Mouse (Mus musculus): ENCODE data around the gene Rab10. TPM values are rescaled to one million over a fixed set of nuclear protein-coding genes. Genes with fewer than 3 reads are reported as not detected.

The Rab10 gene
- polyA plus RNA-seq, 1 experiment: not detected

DNA sequence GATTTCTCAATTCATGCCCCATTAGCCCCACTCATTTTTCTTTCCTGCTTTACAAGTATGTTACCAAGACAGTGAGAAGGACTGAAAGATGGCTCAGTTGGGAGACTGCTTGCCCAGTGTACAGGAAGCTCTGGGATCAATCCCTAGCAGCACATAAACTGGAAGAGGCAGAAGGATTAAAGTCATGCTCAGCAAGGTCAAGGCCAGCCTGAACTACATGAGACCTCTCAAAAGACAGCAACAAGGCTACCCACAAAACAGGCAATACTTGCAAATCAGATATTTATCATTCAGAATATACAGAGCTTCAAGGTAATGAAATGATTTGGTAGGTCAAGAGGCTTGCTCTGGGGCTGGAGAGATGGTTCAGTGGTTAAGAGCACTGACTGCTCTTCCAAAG lies 53.8 kb downstream of the Rab10 start:
- Histone ChIP-seq H3K4me1 (ENCODE audit: control insufficient read depth, insufficient read depth, low read length) (no peaks in the 10 kb centered on the region), H3K27ac (ENCODE audit: insufficient read depth, low read depth, low read length) (no peak overlapping the region), H3K4me3 (ENCODE audit: insufficient read depth, low read depth, low read length) (no peak overlapping the region)
- no peak for TF ChIP-seq POLR2A (IDR thresholded peaks at IDR 0.05; ENCODE audit: insufficient read depth, low read depth, low read length)
- no peak for TF ChIP-seq CTCF (IDR thresholded peaks at IDR 0.05; ENCODE audit: insufficient read depth, low read depth, low read length)

DNA sequence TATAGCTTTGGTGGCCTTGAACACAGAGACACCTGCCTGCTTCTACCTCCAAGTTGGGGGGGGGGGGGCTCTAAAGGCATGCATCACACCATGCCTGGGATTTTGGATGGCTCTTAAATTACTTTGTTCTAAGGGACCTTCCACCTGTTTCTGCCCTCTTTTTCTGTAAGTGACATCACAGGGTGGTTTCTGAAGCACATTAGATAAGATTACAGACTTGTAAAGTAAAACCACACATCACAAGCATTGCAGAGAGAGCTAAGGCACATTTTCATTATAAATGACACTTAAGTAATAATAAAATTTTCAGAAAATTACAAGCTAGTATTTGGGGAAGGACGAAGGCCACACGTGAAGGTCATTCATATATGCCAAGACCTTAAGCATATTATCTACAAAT lies 54.3 kb downstream of the Rab10 start:
- no peak overlapping the region for H3K4me3 ChIP-seq (ENCODE audit: insufficient read depth, low read depth, low read length)
- no peak overlapping the region for H3K27ac ChIP-seq (ENCODE audit: insufficient read depth, low read depth, low read length)
- 92% methylated on average over 2 of the region's 2 CpGs for WGBS
- no peaks in the 10 kb centered on the region for H3K4me1 ChIP-seq (ENCODE audit: control insufficient read depth, insufficient read depth, low read length)
- TF ChIP-seq POLR2A (IDR thresholded peaks at IDR 0.05; ENCODE audit: insufficient read depth, low read depth, low read length): no peak
- TF ChIP-seq CTCF (IDR thresholded peaks at IDR 0.05; ENCODE audit: insufficient read depth, low read depth, low read length): no peak

DNA sequence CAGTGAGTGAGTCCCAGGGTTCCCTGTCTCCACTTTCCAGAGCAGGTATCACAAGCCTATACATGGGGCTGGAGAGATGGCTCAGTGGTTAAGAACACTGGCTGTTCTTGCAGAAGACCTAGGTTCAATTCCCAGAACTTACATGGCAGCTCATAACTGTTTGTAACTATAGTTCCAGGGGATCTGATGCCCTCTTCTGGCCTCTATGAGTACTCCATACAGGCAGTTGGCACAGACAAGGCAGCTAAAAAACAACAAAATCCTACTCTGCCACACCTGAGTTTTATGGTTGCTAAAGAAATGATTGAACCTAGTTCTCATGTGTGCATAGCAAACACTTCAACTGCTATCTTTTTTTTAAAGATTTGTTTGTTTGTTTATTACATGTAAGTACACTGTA lies 56.2 kb downstream of the Rab10 start:
- no peaks in the 10 kb centered on the region for H3K4me1 ChIP-seq (ENCODE audit: control insufficient read depth, insufficient read depth, low read length)
- H3K4me3 ChIP-seq (ENCODE audit: insufficient read depth, low read depth, low read length): no peak overlapping the region
- no peak overlapping the region for H3K27ac ChIP-seq (ENCODE audit: insufficient read depth, low read depth, low read length)
- no peak for TF ChIP-seq CTCF (IDR thresholded peaks at IDR 0.05; ENCODE audit: insufficient read depth, low read depth, low read length)
- no peak for TF ChIP-seq POLR2A (IDR thresholded peaks at IDR 0.05; ENCODE audit: insufficient read depth, low read depth, low read length)

DNA sequence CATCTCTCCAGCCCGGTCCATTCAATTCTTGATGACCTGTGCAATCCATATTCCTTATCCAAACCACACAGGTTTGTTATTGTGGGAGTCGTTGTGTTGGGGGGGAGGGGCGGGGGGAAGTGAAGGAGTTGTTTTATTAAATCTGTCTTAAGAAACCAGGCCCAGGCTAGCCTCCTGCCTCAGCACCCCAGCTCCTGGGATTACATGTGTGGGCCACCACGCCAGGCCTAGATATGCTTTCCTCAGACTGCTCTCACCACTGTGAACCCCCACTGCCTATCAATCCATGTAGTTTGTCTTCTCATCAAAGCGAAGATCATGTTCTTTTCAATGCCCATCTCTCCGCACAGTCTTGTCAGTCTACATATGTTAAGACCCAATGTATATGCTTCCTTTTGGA lies 63.7 kb downstream of the Rab10 start:
- 96% methylated on average over 6 of the region's 6 CpGs for WGBS
- Histone ChIP-seq H3K4me3 (ENCODE audit: insufficient read depth, low read depth, low read length) (no peak overlapping the region), H3K27ac (ENCODE audit: insufficient read depth, low read depth, low read length) (no peak overlapping the region), H3K4me1 (ENCODE audit: control insufficient read depth, insufficient read depth, low read length) (no peaks in the 10 kb centered on the region)
- TF ChIP-seq POLR2A (IDR thresholded peaks at IDR 0.05; ENCODE audit: insufficient read depth, low read depth, low read length): no peak
- TF ChIP-seq CTCF (IDR thresholded peaks at IDR 0.05; ENCODE audit: insufficient read depth, low read depth, low read length): no peak

DNA sequence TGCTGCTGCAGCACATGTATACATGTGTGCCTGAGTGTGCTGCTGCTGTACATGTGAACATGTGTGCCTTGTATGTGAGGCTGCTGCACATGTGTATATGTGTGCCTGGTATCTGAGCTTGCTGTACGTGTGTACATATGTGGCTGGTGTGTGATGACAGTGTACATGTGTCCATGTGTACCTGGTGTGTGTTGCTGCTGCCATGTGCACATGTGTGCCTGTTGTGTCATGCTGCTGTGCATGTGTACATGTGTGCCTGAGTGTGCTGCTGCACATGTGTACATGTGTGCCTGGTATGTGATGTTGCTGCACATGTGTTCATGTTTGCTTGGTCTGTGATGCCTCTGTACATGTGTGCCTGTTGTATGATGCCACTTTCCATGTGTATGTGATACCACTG lies 70.2 kb downstream of the Rab10 start:
- whole genome bisulfite sequencing: 96% methylated on average over 1 of the region's 1 CpGs
- Histone ChIP-seq H3K4me3 (ENCODE audit: insufficient read depth, low read depth, low read length) (no peak overlapping the region), H3K27ac (ENCODE audit: insufficient read depth, low read depth, low read length) (no peak overlapping the region), H3K4me1 (ENCODE audit: control insufficient read depth, insufficient read depth, low read length) (peaks cover 15% of the 10 kb centered on the region; the same call in 1 of the 2 replicates)
- TF ChIP-seq CTCF (IDR thresholded peaks at IDR 0.05; ENCODE audit: insufficient read depth, low read depth, low read length): no peak
- TF ChIP-seq POLR2A (IDR thresholded peaks at IDR 0.05; ENCODE audit: insufficient read depth, low read depth, low read length): no peak

DNA sequence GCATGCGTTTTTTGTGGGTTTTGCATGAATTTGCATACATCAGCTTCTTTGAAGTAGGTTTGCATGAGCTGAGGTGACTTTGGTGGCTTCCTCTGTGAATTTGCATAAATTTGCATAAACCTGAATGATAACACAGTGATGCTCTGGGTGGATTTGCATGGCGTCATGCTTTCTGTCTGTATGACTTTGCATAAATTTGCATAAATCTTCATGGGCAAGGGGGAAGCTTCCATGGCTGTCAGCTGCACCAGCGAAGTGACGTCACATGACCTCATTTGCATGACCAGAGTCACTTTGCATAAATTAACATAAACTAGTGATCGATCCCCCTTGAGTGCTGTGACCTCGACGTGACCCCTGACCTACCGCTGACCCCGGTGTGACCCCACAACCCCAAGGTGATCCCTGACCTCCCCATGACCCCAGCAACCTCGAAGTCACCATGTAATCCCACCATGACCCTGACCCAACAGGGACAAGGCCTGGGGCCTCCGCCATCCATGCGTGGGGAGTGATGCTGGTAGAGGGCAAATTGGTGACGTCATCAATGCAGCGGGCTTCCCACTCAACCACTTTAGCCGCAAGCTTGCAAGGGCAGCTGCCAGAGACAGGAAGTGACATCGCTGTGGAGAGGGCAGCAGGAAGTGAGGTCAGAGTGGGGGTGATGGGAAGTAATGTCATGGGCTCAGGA lies 71.3 kb downstream of the Rab10 start:
- TF ChIP-seq CTCF (IDR thresholded peaks at IDR 0.05; ENCODE audit: insufficient read depth, low read depth, low read length) (no peak), POLR2A (IDR thresholded peaks at IDR 0.05; ENCODE audit: insufficient read depth, low read depth, low read length) (no peak)
- Histone ChIP-seq H3K27ac (ENCODE audit: insufficient read depth, low read depth, low read length) (no peak overlapping the region), H3K4me1 (ENCODE audit: control insufficient read depth, insufficient read depth, low read length) (peaks cover 15% of the 10 kb centered on the region; the same call in 1 of the 2 replicates), H3K4me3 (ENCODE audit: insufficient read depth, low read depth, low read length) (no peak overlapping the region)
- 77% methylated on average over 16 of the region's 16 CpGs for WGBS

DNA sequence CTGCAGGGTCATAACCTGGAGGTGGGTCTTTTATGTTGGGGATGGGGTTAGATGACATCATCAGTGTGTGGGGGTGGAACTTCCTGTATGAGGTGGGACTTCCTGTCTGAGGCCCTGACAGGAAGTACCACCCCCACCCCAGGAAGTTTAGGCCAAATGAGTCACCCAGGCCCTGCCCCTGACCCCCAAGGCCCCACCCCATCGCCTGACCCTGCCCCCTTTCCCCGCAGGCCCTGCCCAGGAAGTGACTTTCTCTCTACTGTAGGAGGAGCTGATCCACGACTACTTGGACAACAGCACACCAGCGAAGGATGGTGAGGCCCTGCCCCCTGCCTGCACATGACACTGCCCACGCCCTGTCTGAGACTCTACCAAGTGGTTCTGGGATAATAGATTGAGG lies 72.0 kb downstream of the Rab10 start:
- 59% methylated on average over 5 of the region's 5 CpGs for WGBS
- TF ChIP-seq POLR2A (IDR thresholded peaks at IDR 0.05; ENCODE audit: insufficient read depth, low read depth, low read length): no peak
- TF ChIP-seq CTCF (IDR thresholded peaks at IDR 0.05; ENCODE audit: insufficient read depth, low read depth, low read length): no peak
- Histone ChIP-seq H3K27ac (ENCODE audit: insufficient read depth, low read depth, low read length) (no peak overlapping the region), H3K4me1 (ENCODE audit: control insufficient read depth, insufficient read depth, low read length) (peaks cover 15% of the 10 kb centered on the region; the same call in 1 of the 2 replicates), H3K4me3 (ENCODE audit: insufficient read depth, low read depth, low read length) (no peak overlapping the region)

DNA sequence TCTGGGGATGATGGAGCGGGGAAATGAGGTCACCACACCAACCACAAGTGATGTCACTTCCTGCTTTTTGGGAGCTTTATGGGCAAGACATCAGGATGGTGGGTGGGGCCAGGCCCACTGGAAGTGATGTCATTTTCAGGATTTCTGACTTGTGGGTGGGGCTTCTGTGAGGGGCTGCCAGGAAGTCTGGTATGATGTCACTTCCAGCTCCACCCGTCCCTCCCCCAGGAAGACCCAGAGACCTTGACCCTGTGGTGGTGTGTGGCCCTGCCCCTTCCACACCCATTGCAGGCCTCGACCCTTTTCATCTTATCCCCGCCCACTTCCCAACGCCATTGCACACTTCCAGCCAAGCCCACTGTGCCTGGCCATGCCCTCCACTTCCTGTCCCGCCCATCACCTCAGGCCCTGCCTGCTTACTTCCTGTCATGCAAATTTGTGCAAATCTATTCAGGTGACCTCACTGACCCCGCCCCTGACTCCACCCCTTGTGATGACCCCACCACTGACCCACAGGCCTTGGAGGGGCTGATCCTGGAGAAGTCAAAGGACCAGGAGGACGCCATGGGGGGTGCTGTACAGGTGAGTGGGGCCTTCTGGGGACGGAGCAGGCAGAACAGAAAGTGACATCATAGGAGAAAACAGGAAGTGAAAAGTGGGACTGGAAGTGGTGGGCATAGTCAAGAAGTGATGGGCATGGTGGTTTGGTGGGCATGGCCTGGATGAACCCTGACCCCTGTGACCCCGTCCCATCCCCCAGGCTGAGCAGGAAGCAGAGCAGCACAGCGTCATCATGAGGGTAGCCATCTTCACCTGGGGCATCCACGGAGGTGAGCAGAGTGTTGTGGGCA lies 72.7 kb downstream of the Rab10 start:
- Histone ChIP-seq H3K4me1 (ENCODE audit: control insufficient read depth, insufficient read depth, low read length) (peaks cover 15% of the 10 kb centered on the region; the same call in 1 of the 2 replicates), H3K27ac (ENCODE audit: insufficient read depth, low read depth, low read length) (no peak overlapping the region), H3K4me3 (ENCODE audit: insufficient read depth, low read depth, low read length) (no peak overlapping the region)
- WGBS: 97% methylated on average over 12 of the region's 12 CpGs
- TF ChIP-seq CTCF (IDR thresholded peaks at IDR 0.05; ENCODE audit: insufficient read depth, low read depth, low read length) (no peak), POLR2A (IDR thresholded peaks at IDR 0.05; ENCODE audit: insufficient read depth, low read depth, low read length) (no peak)

DNA sequence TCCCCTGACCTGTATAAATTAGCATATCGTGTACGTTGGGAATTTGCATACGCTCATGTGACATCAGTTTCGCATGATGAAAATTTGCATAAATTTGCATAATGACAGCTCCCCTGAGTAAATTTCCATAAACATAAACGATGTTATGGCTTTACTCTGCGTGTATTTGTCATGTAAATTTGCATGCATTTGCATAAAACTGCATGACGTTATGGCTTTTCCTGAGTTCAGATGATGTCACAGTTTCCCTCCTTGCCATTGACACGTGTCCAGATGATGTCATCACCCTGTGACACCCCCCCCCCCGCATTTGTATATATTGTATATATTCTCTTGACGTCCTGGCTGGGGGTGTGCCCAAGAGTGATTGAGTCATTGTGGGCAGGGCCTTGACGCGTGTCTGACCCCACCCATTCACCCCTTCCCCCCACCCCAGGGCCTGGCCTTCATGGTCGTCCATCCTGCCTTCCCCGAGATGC lies 73.6 kb downstream of the Rab10 start:
- Histone ChIP-seq H3K4me1 (ENCODE audit: control insufficient read depth, insufficient read depth, low read length) (peaks cover 15% of the 10 kb centered on the region; the same call in 1 of the 2 replicates), H3K4me3 (ENCODE audit: insufficient read depth, low read depth, low read length) (peak overlapping the region; percentile 69; the same call in 1 of the 2 replicates), H3K27ac (ENCODE audit: insufficient read depth, low read depth, low read length) (no peak overlapping the region)
- 51% methylated on average over 14 of the region's 14 CpGs for WGBS
- no peak for TF ChIP-seq POLR2A (IDR thresholded peaks at IDR 0.05; ENCODE audit: insufficient read depth, low read depth, low read length)
- TF ChIP-seq CTCF (IDR thresholded peaks at IDR 0.05; ENCODE audit: insufficient read depth, low read depth, low read length): no peak

All from olfactory bulb, adult 2 months (tissue).